Comparison of ENCODE assay signal across 9 mouse cellular contexts in genomic region chr9:96394910-96395690, GRCm38 (mm10). TPM values are rescaled to one million over a fixed set of nuclear protein-coding genes. Genes with fewer than 3 reads are reported as not detected.
A peak's percentile ranks its signal among the peaks of the same experiment; 100 is the strongest.
DNase-seq lines count a peak whose midpoint lies in the region; ATAC-seq and TF ChIP-seq lines count a peak whose summit lies in the region.
"Had no signal": no experiment of that assay in that cellular context is flagged by ENCODE, and none has a peak within 500 bp of the region (broad histone marks: within the 10 kb centered on the region; RNA-seq: fewer than 3 reads in every experiment).

No protein-coding gene starts in this region.

- H3K27me3 ChIP-seq in liver, embryonic 12.5 days (replicated peaks), result no peaks in the 10 kb centered on the region
- H3K27me3 ChIP-seq in hindbrain, postnatal 0 days (ENCODE audit: insufficient read depth, low read length), result no peaks in the 10 kb centered on the region
- H3K27me3 ChIP-seq in embryonic facial prominence, embryonic 10.5 days (replicated peaks; ENCODE audit: low read depth, poor library complexity, severe bottlenecking), result peaks cover 5% of the 10 kb centered on the region; the same call in 1 of the 2 replicates

- no peaks in the 10 kb centered on the region for H3K9me3 ChIP-seq in liver, embryonic 12.5 days (replicated peaks)
- no peaks in the 10 kb centered on the region for H3K9me3 ChIP-seq in hindbrain, postnatal 0 days (ENCODE audit: low read length)
- H3K9me3 ChIP-seq in embryonic facial prominence, embryonic 10.5 days, result no peaks in the 10 kb centered on the region

- DNase-seq in gastrocnemius, postnatal 25 days, result peak; percentile 12
- no peak for DNase-seq in gastrocnemius, postnatal 36 days
- DNase-seq in MEL-GATA-1-ER (ENCODE audit: extremely low read depth, low read depth), result peak; percentile 54
- DNase-seq in hindbrain, postnatal 0 days (ENCODE audit: low spot score), result no peak
- no peak for DNase-seq in left cerebral cortex, adult 8-10 months (ENCODE audit: low spot score in 2 of 2)
- DNase-seq in embryonic facial prominence, embryonic 10.5 days (ENCODE audit: low spot score), result no peak
- DNase-seq: kidney, adult 2 months had no signal

- TF ChIP-seq CTCF in hindbrain, postnatal 0 days (IDR thresholded peaks at IDR 0.05; ENCODE audit: low read depth), result no peak

- peaks cover 40% of the 10 kb centered on the region for H3K4me1 ChIP-seq in liver, embryonic 12.5 days
- no peaks in the 10 kb centered on the region for H3K4me1 ChIP-seq in hindbrain, postnatal 0 days (ENCODE audit: insufficient read depth, low read length)
- peaks cover 31% of the 10 kb centered on the region for H3K4me1 ChIP-seq in embryonic facial prominence, embryonic 10.5 days

- 43% methylated on average over 16 of the region's 16 CpGs for WGBS in liver, embryonic 12.5 days (ENCODE audit: insufficient replicate concordance)
- WGBS in hindbrain, postnatal 0 days, result 77% methylated on average over 16 of the region's 16 CpGs
- 78% methylated on average over 16 of the region's 16 CpGs for WGBS in embryonic facial prominence, embryonic 10.5 days

- H3K4me2 ChIP-seq in liver, embryonic 12.5 days, result no peak overlapping the region
- no peak overlapping the region for H3K4me2 ChIP-seq in hindbrain, postnatal 0 days (ENCODE audit: low read depth, low read length)

- H3K4me3 ChIP-seq in liver, embryonic 12.5 days, result no peak overlapping the region
- H3K4me3 ChIP-seq in hindbrain, postnatal 0 days (ENCODE audit: low read length), result no peak overlapping the region
- no peak overlapping the region for H3K4me3 ChIP-seq in embryonic facial prominence, embryonic 10.5 days

- H3K36me3 ChIP-seq in liver, embryonic 12.5 days, result no peaks in the 10 kb centered on the region
- H3K36me3 ChIP-seq in hindbrain, postnatal 0 days (ENCODE audit: insufficient read depth, low read length), result no peaks in the 10 kb centered on the region
- no peaks in the 10 kb centered on the region for H3K36me3 ChIP-seq in embryonic facial prominence, embryonic 10.5 days (replicated peaks)

- intact Hi-C loops in gastrocnemius, postnatal 36 days (cut with DNase I), result no loop called here

- ATAC-seq in liver, embryonic 12.5 days, result no peak
- peak; percentile 10; the same call in 1 of the 2 replicates for ATAC-seq in neutrophil, adult 5-6 weeks (ENCODE audit: extremely low read depth, insufficient number of reproducible peaks, low FRiP score, poor library complexity, severe bottlenecking)
- no peak for ATAC-seq in hindbrain, postnatal 0 days

- no peak overlapping the region for H3K9ac ChIP-seq in liver, embryonic 12.5 days
- no peak overlapping the region for H3K9ac ChIP-seq in hindbrain, postnatal 0 days (replicated peaks; ENCODE audit: low read length)

- H3K27ac ChIP-seq in liver, embryonic 12.5 days, result 0 out of 2 replicates have a peak overlapping the region, but pooled peaks have one; percentile 47
- no peak overlapping the region for H3K27ac ChIP-seq in hindbrain, postnatal 0 days
- no peak overlapping the region for H3K27ac ChIP-seq in embryonic facial prominence, embryonic 10.5 days (replicated peaks)

RNA-seq across cellular contexts. Expression of gene Atp1b3, which starts 30.9 kb away (rescaled TPM):
- 10 to 100 TPM; 36.9 to 43.7 TPM for total RNA-seq in gastrocnemius, postnatal 25 days (2021)
- total RNA-seq in gastrocnemius, postnatal 36 days (2021), result 10 to 100 TPM; 30.6 to 32.0 TPM
- polyA plus RNA-seq in liver, embryonic 12.5 days (2016; fragmentation: Nextera tagmentation; extraction: Ambion mirVana), result 99.5 and 101 TPM in 2 replicates
- total RNA-seq in neutrophil, adult 5-6 weeks (2017), result 149 and 162 TPM in 2 replicates
- total RNA-seq in hindbrain, postnatal 0 days (2014; rRNA removed), result 74.0 and 78.5 TPM in 2 replicates
- polyA plus RNA-seq in hindbrain, postnatal 0 days (2015; fragmentation: Nextera tagmentation; extraction: Ambion mirVana), result 220 and 221 TPM in 2 replicates
- total RNA-seq in left cerebral cortex, adult 8-10 months (2022), result 100 to 1,000 TPM; 107 to 114 (median 109) TPM
- polyA plus RNA-seq in embryonic facial prominence, embryonic 10.5 days (2016; fragmentation: Nextera tagmentation; extraction: Ambion mirVana), result 147 and 160 TPM in 2 replicates

Comparison
In these comparisons a context has a peak if more than half of its experiments do, and no peak if none do; other contexts are left out.
1. DNase-seq: peak in gastrocnemius, postnatal 25 days (single experiment) and MEL-GATA-1-ER (single experiment); none in gastrocnemius, postnatal 36 days (0 of 2), hindbrain, postnatal 0 days (single experiment), left cerebral cortex, adult 8-10 months (0 of 2) and embryonic facial prominence, embryonic 10.5 days (single experiment).